Mouse (Mus musculus) CD8-positive naive resting alpha-beta T cell, adult 2 months (primary cell): Measurements from ENCODE around the gene Gm9125.
"Not testable (repeated sequence)": the region's sequence is repeated elsewhere in the genome, so short reads cannot be mapped to it uniquely, and the experiment has no call there.

ENCODE experiments used
- DNase-seq, 2 experiments: peaks; one replicate each; pipeline ENCODE4 v3.0.0; 2022; ENCODE audit warnings: low read depth in 2 of 2, low spot score in 2 of 2

The Gm9125 gene

DNA sequence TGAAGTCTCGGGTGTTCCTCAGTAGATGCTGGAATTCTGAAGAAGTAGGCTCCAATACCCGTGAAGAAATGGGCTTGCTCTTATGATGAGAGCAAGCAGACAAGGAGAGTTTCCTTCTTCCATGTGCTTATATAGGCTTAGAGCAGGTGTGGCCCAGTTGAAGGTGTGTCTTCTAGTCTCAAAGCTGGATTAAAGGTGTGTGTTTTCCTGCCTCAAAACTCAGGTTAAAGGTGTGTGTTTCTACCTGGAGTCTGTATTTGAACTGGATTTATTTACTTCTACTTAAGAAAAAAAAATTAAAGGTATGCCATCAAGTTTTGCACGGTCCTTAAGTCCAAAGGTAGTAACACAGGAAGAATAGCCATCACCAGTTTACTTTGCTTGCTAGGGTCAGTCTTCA lies at the start of gene Gm9125:
TSS of gene Gm9125 (minus strand) at position 101 of the 400 bp plus-strand sequence.
- not testable (repeated sequence) for DNase-seq

DNA sequence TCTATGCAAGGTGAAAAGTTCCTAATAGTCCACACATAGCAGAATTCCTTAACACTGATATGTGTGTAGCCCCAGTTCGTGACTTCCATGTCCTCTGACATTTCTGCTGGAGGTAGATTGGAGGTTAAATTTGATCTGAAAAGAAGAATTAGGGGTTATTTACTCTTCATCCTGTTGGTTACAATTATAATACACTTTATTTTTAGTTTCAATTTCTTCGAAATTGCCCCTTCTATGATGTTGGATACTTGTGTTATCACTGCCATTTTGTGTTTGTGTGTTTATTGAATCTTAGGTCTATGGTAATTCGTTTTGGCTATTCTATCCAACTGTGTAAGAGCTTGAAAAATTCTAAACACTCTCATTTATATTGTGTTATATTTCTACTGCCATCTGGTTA lies 17.9 kb upstream of the Gm9125 start, which contains the start of gene Gm10697:
TSS of gene Gm10697 (minus strand) at position 101 of the 400 bp plus-strand sequence.
- DNase-seq, result not testable (repeated sequence)

DNA sequence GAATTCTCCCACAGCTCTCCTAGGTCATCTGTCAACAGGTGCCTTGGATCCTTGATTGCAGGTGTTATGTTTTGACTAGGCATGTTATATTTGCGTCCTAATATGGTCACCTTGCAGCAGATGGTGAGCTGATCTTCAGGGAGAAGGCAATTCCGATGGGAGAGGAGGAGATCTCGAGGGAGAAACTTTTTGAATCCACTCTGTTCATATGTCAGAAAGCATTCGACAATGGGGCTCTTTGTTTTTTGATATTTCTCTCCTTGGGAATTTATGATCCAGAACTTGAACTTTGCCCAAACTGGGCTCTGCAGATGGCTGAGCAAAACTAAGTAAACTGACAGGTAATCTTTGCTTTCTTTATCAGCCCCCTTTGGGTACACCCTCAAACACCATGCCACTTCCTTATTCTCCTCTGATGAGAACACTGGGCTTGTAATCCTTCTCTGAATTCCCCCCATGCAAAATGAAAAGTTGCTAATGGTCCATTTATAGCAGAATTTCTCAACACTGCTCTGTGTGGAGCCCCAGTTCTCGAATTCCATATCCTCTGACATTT lies 5.0 kb downstream of the Gm9125 start:
- not testable (repeated sequence) for DNase-seq

DNA sequence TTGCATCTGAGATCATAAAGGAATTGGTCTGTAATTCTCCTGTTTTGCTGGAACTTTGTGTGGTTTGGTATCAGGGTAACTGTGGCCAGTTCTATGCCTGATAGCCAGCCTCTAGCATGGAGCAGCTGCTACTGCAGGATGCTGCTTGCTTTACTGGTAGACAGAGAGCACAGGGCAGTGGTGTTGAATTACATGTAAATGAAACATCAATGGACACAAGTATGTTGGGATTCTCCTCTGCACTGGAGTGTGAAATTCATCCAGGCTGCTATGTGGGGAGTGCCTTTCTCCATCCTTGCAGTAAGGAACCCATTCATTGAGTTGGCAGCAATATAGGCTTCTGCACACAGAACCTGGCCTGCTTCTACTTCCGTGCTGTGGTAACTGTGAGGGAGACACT lies 16.4 kb downstream of the Gm9125 start:
- not testable (repeated sequence) for DNase-seq

DNA sequence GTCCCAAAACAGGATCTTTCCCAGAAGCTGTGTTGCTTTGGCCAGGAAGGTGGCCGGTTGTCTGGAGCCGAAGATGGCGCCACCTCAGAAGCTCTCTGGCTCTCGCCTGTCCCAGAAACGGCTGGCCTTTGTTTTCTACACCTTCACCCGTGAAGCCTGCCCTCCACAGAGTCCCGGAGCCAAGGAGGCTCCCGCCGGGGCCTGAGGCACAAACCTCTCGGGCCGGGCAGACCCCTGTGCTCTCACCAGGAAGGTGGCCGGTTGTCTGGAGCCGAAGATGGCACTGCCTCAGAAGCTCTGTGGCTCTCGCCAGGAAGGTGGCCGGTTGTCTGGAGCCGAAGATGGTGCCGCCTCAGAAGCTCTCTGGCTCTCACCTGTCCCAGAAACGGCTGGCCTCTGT lies 20.3 kb downstream of the Gm9125 start:
- DNase-seq, result not testable (repeated sequence)
